ENCODE assay signal across 8 mouse cellular contexts in genomic region chr9:107900840-107901626, GRCm38 (mm10). TPM values are rescaled to one million over a fixed set of nuclear protein-coding genes. Genes with fewer than 3 reads are reported as not detected.
A peak's percentile ranks its signal among the peaks of the same experiment; 100 is the strongest.
DNase-seq lines count a peak whose midpoint lies in the region; ATAC-seq and TF ChIP-seq lines count a peak whose summit lies in the region.

No protein-coding gene starts in this region.

- H3K27me3 ChIP-seq in kidney, embryonic 14.5 days (ENCODE audit: control insufficient read depth, insufficient read depth, low read length), result peaks cover 11% of the 10 kb centered on the region
- peaks cover 12% of the 10 kb centered on the region; the same call in 1 of the 2 replicates for H3K27me3 ChIP-seq in limb, embryonic 14.5 days (ENCODE audit: control insufficient read depth, insufficient read depth, low read length)
- H3K27me3 ChIP-seq in midbrain, embryonic 16.5 days (ENCODE audit: control insufficient read depth, insufficient read depth, low read depth, low read length), result peaks cover 7% of the 10 kb centered on the region
- H3K27me3 ChIP-seq in stomach, embryonic 16.5 days (ENCODE audit: control insufficient read depth, insufficient read depth, low read length), result no peaks in the 10 kb centered on the region

- peak; percentile 46 for DNase-seq in gastrocnemius, postnatal 14 days
- DNase-seq in gastrocnemius, postnatal 25 days, result no peak
- DNase-seq in cerebellum, adult 9-11 months, result peak; percentile 95
- peak; percentile 76 to 89 for DNase-seq in frontal cortex, adult 2 months (ENCODE audit: extremely low spot score in 1 of 2, low spot score in 1 of 2)
- DNase-seq in limb, embryonic 14.5 days (ENCODE audit: low spot score), result peak; percentile 67

- H3K9ac ChIP-seq in kidney, embryonic 14.5 days (ENCODE audit: low read depth, low read length), result peak overlapping the region; percentile 48; the same call in 1 of the 2 replicates
- H3K9ac ChIP-seq in limb, embryonic 14.5 days (ENCODE audit: low read depth, low read length, severe bottlenecking), result peak overlapping the region; percentile 40
- peak overlapping the region; percentile 64 for H3K9ac ChIP-seq in midbrain, embryonic 16.5 days (ENCODE audit: low read depth, low read length)
- peak overlapping the region; percentile 56 for H3K9ac ChIP-seq in stomach, embryonic 16.5 days (ENCODE audit: low read length)

- H3K9me3 ChIP-seq in kidney, embryonic 14.5 days (ENCODE audit: control insufficient read depth, low read length), result no peaks in the 10 kb centered on the region
- no peaks in the 10 kb centered on the region for H3K9me3 ChIP-seq in limb, embryonic 14.5 days (ENCODE audit: control insufficient read depth, low read length)
- no peaks in the 10 kb centered on the region for H3K9me3 ChIP-seq in midbrain, embryonic 16.5 days (replicated peaks; ENCODE audit: control insufficient read depth, low read length, poor library complexity, severe bottlenecking)
- no peaks in the 10 kb centered on the region for H3K9me3 ChIP-seq in stomach, embryonic 16.5 days (replicated peaks; ENCODE audit: control insufficient read depth, low read length)

- 3% methylated on average over 44 of the region's 44 CpGs for WGBS in kidney, embryonic 14.5 days
- WGBS in limb, embryonic 14.5 days, result 7% methylated on average over 36 of the region's 44 CpGs
- WGBS in midbrain, embryonic 16.5 days, result 3% methylated on average over 44 of the region's 44 CpGs
- 17% methylated on average over 44 of the region's 44 CpGs for WGBS in stomach, embryonic 16.5 days

- peak overlapping the region; percentile 37 for H3K4me3 ChIP-seq in kidney, embryonic 14.5 days (ENCODE audit: low read length)
- H3K4me3 ChIP-seq in limb, embryonic 14.5 days (replicated peaks; ENCODE audit: low read length), result peak overlapping the region; percentile 33
- H3K4me3 ChIP-seq in midbrain, embryonic 16.5 days (ENCODE audit: low read depth, low read length), result peak overlapping the region; percentile 36
- peak overlapping the region; percentile 22 for H3K4me3 ChIP-seq in stomach, embryonic 16.5 days (replicated peaks; ENCODE audit: low read length)

- peak; percentile 60 for ATAC-seq in kidney, embryonic 14.5 days (ENCODE audit: low FRiP score, low TSS enrichment)
- ATAC-seq in limb, embryonic 14.5 days (ENCODE audit: low FRiP score, low read depth), result peak; percentile 55; the same call in 1 of the 2 replicates
- peak; percentile 59; the same call in 1 of the 2 replicates for ATAC-seq in midbrain, embryonic 16.5 days
- ATAC-seq in stomach, embryonic 16.5 days (ENCODE audit: insufficient read depth, low FRiP score), result peak; percentile 48; the same call in 1 of the 2 replicates

- peak overlapping the region; percentile 79 for H3K4me2 ChIP-seq in kidney, embryonic 14.5 days (replicated peaks; ENCODE audit: low read depth, low read length)
- peak overlapping the region; percentile 61 for H3K4me2 ChIP-seq in limb, embryonic 14.5 days (replicated peaks; ENCODE audit: low read depth, low read length, severe bottlenecking)
- H3K4me2 ChIP-seq in midbrain, embryonic 16.5 days (ENCODE audit: low read length), result peak overlapping the region; percentile 62
- peak overlapping the region; percentile 48 for H3K4me2 ChIP-seq in stomach, embryonic 16.5 days (ENCODE audit: low read depth, low read length)

- H3K27ac ChIP-seq in kidney, embryonic 14.5 days (ENCODE audit: low read depth, low read length), result no peak overlapping the region
- no peak overlapping the region for H3K27ac ChIP-seq in limb, embryonic 14.5 days (replicated peaks; ENCODE audit: low read depth, low read length)
- H3K27ac ChIP-seq in midbrain, embryonic 16.5 days (ENCODE audit: low read length), result no peak overlapping the region
- no peak overlapping the region for H3K27ac ChIP-seq in stomach, embryonic 16.5 days (ENCODE audit: low read length)

- intact Hi-C loops in gastrocnemius, postnatal 14 days (cut with DNase I; ENCODE audit: low total_unique reads), result loop anchor here (5.0 kb wide), 2 partner anchors 51 to 166 kb away; partner anchors contain the start of gene Traip

- TF ChIP-seq POLR2A in limb, embryonic 14.5 days (IDR thresholded peaks at IDR 0.05; ENCODE audit: borderline replicate concordance, extremely low read depth, insufficient read depth, insufficient read length), result no peak

- H3K36me3 ChIP-seq in kidney, embryonic 14.5 days (ENCODE audit: control insufficient read depth, insufficient read depth, low read length), result no peaks in the 10 kb centered on the region
- peaks cover 14% of the 10 kb centered on the region; the same call in 1 of the 2 replicates for H3K36me3 ChIP-seq in limb, embryonic 14.5 days (ENCODE audit: control insufficient read depth, insufficient read depth, low read length)
- no peaks in the 10 kb centered on the region; the same call in 1 of the 2 replicates for H3K36me3 ChIP-seq in midbrain, embryonic 16.5 days (ENCODE audit: control insufficient read depth, insufficient read depth, low read length)
- no peaks in the 10 kb centered on the region for H3K36me3 ChIP-seq in stomach, embryonic 16.5 days (ENCODE audit: control insufficient read depth, insufficient read depth, low read length)

- peaks cover 16% of the 10 kb centered on the region for H3K4me1 ChIP-seq in kidney, embryonic 14.5 days (ENCODE audit: control insufficient read depth, insufficient read depth, low read length)
- peaks cover 5% of the 10 kb centered on the region for H3K4me1 ChIP-seq in limb, embryonic 14.5 days (ENCODE audit: control insufficient read depth, insufficient read depth, low read length)
- 0 out of 2 replicates have a peak, but pooled peaks cover 6% of the 10 kb centered on the region for H3K4me1 ChIP-seq in midbrain, embryonic 16.5 days (ENCODE audit: control insufficient read depth, insufficient read depth, low read length)
- H3K4me1 ChIP-seq in stomach, embryonic 16.5 days (ENCODE audit: control insufficient read depth, insufficient read depth, low read length), result peaks cover 8% of the 10 kb centered on the region

RNA-seq across cellular contexts. Expression of gene Mst1r, which starts 5.6 kb away (rescaled TPM):
- total RNA-seq in gastrocnemius, postnatal 14 days (2021), result 1 to 10 TPM; 1.2 to 1.8 TPM
- total RNA-seq in gastrocnemius, postnatal 25 days (2021), result 1 to 10 TPM; 1.3 to 2.1 TPM
- 1.2 and 2.1 TPM in 2 replicates for polyA plus RNA-seq in frontal cortex, adult 2 months (2012; rRNA removed)
- polyA plus RNA-seq in kidney, embryonic 14.5 days (2014; fragmentation: Nextera tagmentation; extraction: Ambion mirVana), result 0.39 and 0.80 TPM in 2 replicates
- 14.1 and 21.9 TPM in 2 replicates for polyA plus RNA-seq in limb, embryonic 14.5 days (2012; rRNA removed)
- 1.4 and 2.3 TPM in 2 replicates for polyA plus RNA-seq in limb, embryonic 14.5 days (2014; fragmentation: Nextera tagmentation; extraction: Ambion mirVana)
- 1.4 and 2.6 TPM in 2 replicates for polyA plus RNA-seq in midbrain, embryonic 16.5 days (2015; fragmentation: Nextera tagmentation; extraction: Ambion mirVana)
- 15.8 and 17.9 TPM in 2 replicates for polyA plus RNA-seq in stomach, embryonic 16.5 days (2015; fragmentation: Nextera tagmentation; extraction: Ambion mirVana)

RNA-seq across cellular contexts. Expression of gene Mon1a, which starts 13.1 kb away (rescaled TPM):
- total RNA-seq in gastrocnemius, postnatal 14 days (2021), result 1 to 10 TPM; 5.9 to 6.7 TPM
- total RNA-seq in gastrocnemius, postnatal 25 days (2021), result 1 to 10 TPM; 8.3 to 9.6 TPM
- polyA plus RNA-seq in frontal cortex, adult 2 months (2012; rRNA removed), result 28.2 and 28.5 TPM in 2 replicates
- 9.9 and 11.5 TPM in 2 replicates for polyA plus RNA-seq in kidney, embryonic 14.5 days (2014; fragmentation: Nextera tagmentation; extraction: Ambion mirVana)
- polyA plus RNA-seq in limb, embryonic 14.5 days (2012; rRNA removed), result 20.0 and 24.1 TPM in 2 replicates
- 12.3 and 15.3 TPM in 2 replicates for polyA plus RNA-seq in limb, embryonic 14.5 days (2014; fragmentation: Nextera tagmentation; extraction: Ambion mirVana)
- polyA plus RNA-seq in midbrain, embryonic 16.5 days (2015; fragmentation: Nextera tagmentation; extraction: Ambion mirVana), result 23.3 and 23.4 TPM in 2 replicates
- 23.2 and 26.7 TPM in 2 replicates for polyA plus RNA-seq in stomach, embryonic 16.5 days (2015; fragmentation: Nextera tagmentation; extraction: Ambion mirVana)

RNA-seq across cellular contexts. Expression of gene Actl11, which starts 27.2 kb away (rescaled TPM):
- total RNA-seq in gastrocnemius, postnatal 14 days (2021), result not detected
- total RNA-seq in gastrocnemius, postnatal 25 days (2021), result not detected
- not detected in 2 replicates for polyA plus RNA-seq in frontal cortex, adult 2 months (2012; rRNA removed)
- not detected in 2 replicates for polyA plus RNA-seq in kidney, embryonic 14.5 days (2014; fragmentation: Nextera tagmentation; extraction: Ambion mirVana)
- 0.03 TPM in 1 of 2 replicates, not detected in the other for polyA plus RNA-seq in limb, embryonic 14.5 days (2012; rRNA removed)
- not detected in 2 replicates for polyA plus RNA-seq in limb, embryonic 14.5 days (2014; fragmentation: Nextera tagmentation; extraction: Ambion mirVana)
- polyA plus RNA-seq in midbrain, embryonic 16.5 days (2015; fragmentation: Nextera tagmentation; extraction: Ambion mirVana), result not detected in 2 replicates
- not detected in 2 replicates for polyA plus RNA-seq in stomach, embryonic 16.5 days (2015; fragmentation: Nextera tagmentation; extraction: Ambion mirVana)

RNA-seq across cellular contexts. Expression of gene Rbm6, which starts 28.0 kb away (rescaled TPM):
- 10 to 100 TPM; 18.0 to 19.7 TPM for total RNA-seq in gastrocnemius, postnatal 14 days (2021)
- total RNA-seq in gastrocnemius, postnatal 25 days (2021), result 10 to 100 TPM; 18.3 to 20.7 TPM
- polyA plus RNA-seq in frontal cortex, adult 2 months (2012; rRNA removed), result 70.3 and 70.8 TPM in 2 replicates
- polyA plus RNA-seq in kidney, embryonic 14.5 days (2014; fragmentation: Nextera tagmentation; extraction: Ambion mirVana), result 55.9 and 75.1 TPM in 2 replicates
- polyA plus RNA-seq in limb, embryonic 14.5 days (2012; rRNA removed), result 49.9 and 68.2 TPM in 2 replicates
- polyA plus RNA-seq in limb, embryonic 14.5 days (2014; fragmentation: Nextera tagmentation; extraction: Ambion mirVana), result 56.1 and 63.0 TPM in 2 replicates
- polyA plus RNA-seq in midbrain, embryonic 16.5 days (2015; fragmentation: Nextera tagmentation; extraction: Ambion mirVana), result 95.5 and 113 TPM in 2 replicates
- 63.7 and 71.2 TPM in 2 replicates for polyA plus RNA-seq in stomach, embryonic 16.5 days (2015; fragmentation: Nextera tagmentation; extraction: Ambion mirVana)

RNA-seq across cellular contexts. Expression of gene Camkv, which starts 34.4 kb away (rescaled TPM):
- total RNA-seq in gastrocnemius, postnatal 14 days (2021), result under 1 TPM; 0.16 to 0.24 TPM
- under 1 TPM; 0.18 to 0.38 TPM for total RNA-seq in gastrocnemius, postnatal 25 days (2021)
- 405 and 456 TPM in 2 replicates for polyA plus RNA-seq in frontal cortex, adult 2 months (2012; rRNA removed)
- 0.77 and 0.79 TPM in 2 replicates for polyA plus RNA-seq in kidney, embryonic 14.5 days (2014; fragmentation: Nextera tagmentation; extraction: Ambion mirVana)
- 14.2 and 16.7 TPM in 2 replicates for polyA plus RNA-seq in limb, embryonic 14.5 days (2012; rRNA removed)
- 3.5 and 4.5 TPM in 2 replicates for polyA plus RNA-seq in limb, embryonic 14.5 days (2014; fragmentation: Nextera tagmentation; extraction: Ambion mirVana)
- 90.2 and 121 TPM in 2 replicates for polyA plus RNA-seq in midbrain, embryonic 16.5 days (2015; fragmentation: Nextera tagmentation; extraction: Ambion mirVana)
- polyA plus RNA-seq in stomach, embryonic 16.5 days (2015; fragmentation: Nextera tagmentation; extraction: Ambion mirVana), result 2.6 and 2.9 TPM in 2 replicates
